Mouse (Mus musculus) MEL (cell line): ENCODE measurements at regions not wholly inside any gene's neighbourhood (a gene's known extent, or its start where the extent isn't known, plus 50 kb on each side); places are given as distances from the start of the nearest gene placed in this dataset.

Experiments
- DNase-seq: peaks from one replicate; pipeline ENCODE4 v3.0.0; 2011; ENCODE audit warnings: low read depth, low spot score
- H3K27ac ChIP-seq: 2 replicates; pipeline ENCODE4 v1.5.1; 2012; ENCODE audit warnings: low read depth, mild to moderate bottlenecking, control low read depth, low read length, moderate library complexity; ENCODE audit not compliant: control insufficient read depth
- H3K27me3 ChIP-seq, 2 experiments: fragments of 150-350 bp in 1 of 2; sonication (generic) in 1 of 2; 2 replicates each; pipeline ENCODE4 v1.6.1; 2012; ENCODE audit warnings: low read length in 2 of 2, mild to moderate bottlenecking in 2 of 2, improper control_type of control experiment in 1 of 2, moderate library complexity in 1 of 2; ENCODE audit not compliant: insufficient read depth in 2 of 2, control insufficient read depth in 1 of 2
- H3K36me3 ChIP-seq, 2 experiments: 2 replicates each; pipeline ENCODE4 v1.6.1; 2012 to 2014; ENCODE audit warnings: low read length in 2 of 2, improper control_type of control experiment in 1 of 2, inconsistent platforms in 1 of 2, mild to moderate bottlenecking in 1 of 2; ENCODE audit not compliant: insufficient read depth in 2 of 2, control insufficient read depth in 1 of 2
- H3K4me1 ChIP-seq, 2 experiments: fragments of 150-350 bp in 1 of 2; sonication (generic) in 1 of 2; 2 replicates each; pipeline ENCODE4 v1.6.1; 2012; ENCODE audit warnings: low read length in 2 of 2, improper control_type of control experiment in 1 of 2, mild to moderate bottlenecking in 1 of 2; ENCODE audit not compliant: insufficient read depth in 2 of 2, control insufficient read depth in 1 of 2
- H3K4me3 ChIP-seq, 2 experiments: fragments of 150-350 bp in 1 of 2; sonication (generic) in 1 of 2; 2 replicates each; pipeline ENCODE4 v1.5.1; 2012; ENCODE audit warnings: low read depth in 2 of 2, low read length in 2 of 2, mild to moderate bottlenecking in 2 of 2, moderate library complexity in 2 of 2, control low read depth in 1 of 2, improper control_type of control experiment in 1 of 2; ENCODE audit not compliant: control insufficient read depth in 1 of 2, insufficient read depth in 1 of 2
- H3K79me2 ChIP-seq: 2 replicates; pipeline ENCODE4 v1.6.1; 2012; ENCODE audit warnings: mild to moderate bottlenecking, low read length, moderate library complexity; ENCODE audit not compliant: control insufficient read depth, poor library complexity, insufficient read depth
- H3K9ac ChIP-seq: 2 replicates; pipeline ENCODE4 v1.6.1; 2012; ENCODE audit warnings: low read depth, mild to moderate bottlenecking, control low read depth, low read length, moderate library complexity; ENCODE audit not compliant: control insufficient read depth, poor library complexity, severe bottlenecking
- H3K9me3 ChIP-seq: fragments of 150-350 bp; sonication (generic); replicated peaks from 2 replicates; pipeline ENCODE4 v1.6.1; 2012; ENCODE audit warnings: mild to moderate bottlenecking, low read length, improper control_type of control experiment, moderate library complexity; ENCODE audit not compliant: insufficient read depth
- BHLHE40 ChIP-seq: IDR thresholded peaks from 2 replicates; pipeline ENCODE4 v1.6.1; 2012; ENCODE audit warnings: low read depth, mild to moderate bottlenecking, inconsistent platforms, low read length, improper control_type of control experiment, borderline replicate concordance
- CHD1 ChIP-seq: IDR thresholded peaks from 2 replicates; pipeline ENCODE4 v1.6.1; 2012; ENCODE audit warnings: low read depth, mild to moderate bottlenecking, inconsistent platforms, low read length, improper control_type of control experiment
- CHD2 ChIP-seq: IDR thresholded peaks from 2 replicates; pipeline ENCODE4 v1.6.1; 2011; ENCODE audit warnings: low read length, improper control_type of control experiment
- CTCF ChIP-seq, 3 experiments: IDR thresholded peaks in 2 of 3; conservative IDR thresholded peaks in 1 of 3; 2 replicates each; pipeline ENCODE4 v1.5.1; 2011 to 2012; ENCODE audit warnings: low read length in 3 of 3, low read depth in 2 of 3, mild to moderate bottlenecking in 2 of 3, improper control_type of control experiment in 1 of 3, inconsistent platforms in 1 of 3, mixed read lengths in 1 of 3, moderate library complexity in 1 of 3; ENCODE audit not compliant: control insufficient read depth in 1 of 3, insufficient read depth in 1 of 3, poor library complexity in 1 of 3, severe bottlenecking in 1 of 3
- E2F4 ChIP-seq: IDR thresholded peaks from 2 replicates; pipeline ENCODE4 v1.6.1; 2011; ENCODE audit warnings: low read depth, low read length, improper control_type of control experiment, borderline replicate concordance
- ELF1 ChIP-seq: IDR thresholded peaks from 2 replicates; pipeline ENCODE4 v1.6.1; 2014; ENCODE audit warnings: low read depth, mild to moderate bottlenecking, inconsistent platforms, low read length, improper control_type of control experiment, moderate library complexity
- EP300 ChIP-seq, 2 experiments: IDR thresholded peaks; 2 replicates each; pipeline ENCODE4 v1.6.1; 2011; ENCODE audit warnings: improper control_type of control experiment in 2 of 2, low read length in 2 of 2, low read depth in 1 of 2, mild to moderate bottlenecking in 1 of 2
- ETS1 ChIP-seq: IDR thresholded peaks from 2 replicates; pipeline ENCODE4 v1.6.1; 2012; ENCODE audit warnings: low read depth, mild to moderate bottlenecking, inconsistent platforms, low read length, improper control_type of control experiment, moderate library complexity
- GABPA ChIP-seq: IDR thresholded peaks from 2 replicates; pipeline ENCODE4 v1.6.1; 2012; ENCODE audit warnings: low read depth, mild to moderate bottlenecking, inconsistent platforms, low read length, improper control_type of control experiment, moderate library complexity
- GATA1 ChIP-seq: IDR thresholded peaks from 2 replicates; pipeline ENCODE4 v1.6.1; 2011; ENCODE audit warnings: low read depth, low read length, improper control_type of control experiment
- HCFC1 ChIP-seq: IDR thresholded peaks from 2 replicates; pipeline ENCODE4 v1.6.1; 2012; ENCODE audit warnings: low read depth, mild to moderate bottlenecking, inconsistent platforms, low read length, improper control_type of control experiment, moderate library complexity
- JUND ChIP-seq: IDR thresholded peaks from 2 replicates; pipeline ENCODE4 v1.6.1; 2011; ENCODE audit warnings: low read depth, mild to moderate bottlenecking, improper control_type of control experiment, low read length
- KAT2A ChIP-seq: conservative IDR thresholded peaks from 2 replicates; pipeline ENCODE4 v1.6.1; 2012; ENCODE audit warnings: low read depth, low read length, improper control_type of control experiment, inconsistent platforms
- MAFK ChIP-seq: IDR thresholded peaks from 2 replicates; pipeline ENCODE4 v1.6.1; 2011; ENCODE audit warnings: low read depth, mild to moderate bottlenecking, low read length, improper control_type of control experiment, borderline replicate concordance
- MAX ChIP-seq: IDR thresholded peaks from 2 replicates; pipeline ENCODE4 v1.6.1; 2011; ENCODE audit warnings: low read length, improper control_type of control experiment
- MEF2A ChIP-seq: IDR thresholded peaks from 2 replicates; pipeline ENCODE4 v1.6.1; 2014; ENCODE audit warnings: low read depth, mild to moderate bottlenecking, inconsistent platforms, low read length, improper control_type of control experiment; ENCODE audit not compliant: poor library complexity, insufficient replicate concordance, severe bottlenecking; ENCODE audit errors: extremely low read depth
- MXI1 ChIP-seq: IDR thresholded peaks from 2 replicates; pipeline ENCODE4 v1.6.1; 2011; ENCODE audit warnings: mild to moderate bottlenecking, low read depth, low read length, improper control_type of control experiment
- MYB ChIP-seq: IDR thresholded peaks from 2 replicates; pipeline ENCODE4 v1.6.1; 2011; ENCODE audit warnings: mild to moderate bottlenecking, low read depth, low read length, improper control_type of control experiment
- MYC ChIP-seq: IDR thresholded peaks from 2 replicates; pipeline ENCODE4 v1.6.1; 2011; ENCODE audit warnings: low read depth, mild to moderate bottlenecking, low read length, improper control_type of control experiment, moderate library complexity
- NRF1 ChIP-seq: IDR thresholded peaks from 2 replicates; pipeline ENCODE4 v1.6.1; 2014; ENCODE audit warnings: low read depth, mild to moderate bottlenecking, inconsistent platforms, low read length, improper control_type of control experiment, moderate library complexity; ENCODE audit not compliant: poor library complexity, insufficient read depth, severe bottlenecking
- POLR2A ChIP-seq, 2 experiments: IDR thresholded peaks; 2 replicates each; pipeline ENCODE4 v1.6.1; 2011 to 2012; ENCODE audit warnings: low read length in 2 of 2, mild to moderate bottlenecking in 2 of 2, control low read depth in 1 of 2, improper control_type of control experiment in 1 of 2, low read depth in 1 of 2, moderate library complexity in 1 of 2; ENCODE audit not compliant: control insufficient read depth in 1 of 2, insufficient read depth in 1 of 2, poor library complexity in 1 of 2
- POLR2AphosphoS2 ChIP-seq: IDR thresholded peaks from 2 replicates; pipeline ENCODE4 v1.6.1; 2011; ENCODE audit warnings: low read length, improper control_type of control experiment
- POLR2AphosphoS5 ChIP-seq: IDR thresholded peaks from 2 replicates; pipeline ENCODE4 v1.6.1; 2012; ENCODE audit warnings: low read depth, borderline replicate concordance, mild to moderate bottlenecking, inconsistent platforms, low read length, moderate library complexity, mixed read lengths
- RCOR1 ChIP-seq: IDR thresholded peaks from 2 replicates; pipeline ENCODE4 v1.6.1; 2012; ENCODE audit warnings: low read depth, mild to moderate bottlenecking, inconsistent platforms, low read length, improper control_type of control experiment
- SIN3A ChIP-seq: IDR thresholded peaks from 2 replicates; pipeline ENCODE4 v1.6.1; 2012; ENCODE audit warnings: low read length, improper control_type of control experiment, inconsistent platforms
- SMC3 ChIP-seq: IDR thresholded peaks from 2 replicates; pipeline ENCODE4 v1.6.1; 2011; ENCODE audit warnings: low read depth, low read length, improper control_type of control experiment
- TAL1 ChIP-seq: IDR thresholded peaks from 2 replicates; pipeline ENCODE4 v1.6.1; 2012; ENCODE audit warnings: mild to moderate bottlenecking, inconsistent platforms, low read length, moderate library complexity, mixed read lengths
- TBP ChIP-seq: IDR thresholded peaks from 2 replicates; pipeline ENCODE4 v1.8.0; 2011; ENCODE audit warnings: low read depth, low read length, improper control_type of control experiment
- TCF12 ChIP-seq: IDR thresholded peaks from 2 replicates; pipeline ENCODE4 v1.6.1; 2014; ENCODE audit warnings: low read depth, mild to moderate bottlenecking, inconsistent platforms, low read length, improper control_type of control experiment, moderate library complexity
- UBTF ChIP-seq: IDR thresholded peaks from 2 replicates; pipeline ENCODE4 v1.6.1; 2012; ENCODE audit warnings: low read depth, mild to moderate bottlenecking, inconsistent platforms, low read length, improper control_type of control experiment, moderate library complexity, borderline replicate concordance; ENCODE audit not compliant: insufficient read depth
- USF1 ChIP-seq: IDR thresholded peaks from 2 replicates; pipeline ENCODE4 v1.6.1; 2014; ENCODE audit warnings: low read depth, mild to moderate bottlenecking, inconsistent platforms, low read length, improper control_type of control experiment, moderate library complexity
- ZC3H11A ChIP-seq: IDR thresholded peaks from 2 replicates; pipeline ENCODE4 v1.6.1; 2012; ENCODE audit warnings: low read depth, mild to moderate bottlenecking, inconsistent platforms, low read length, improper control_type of control experiment

DNA sequence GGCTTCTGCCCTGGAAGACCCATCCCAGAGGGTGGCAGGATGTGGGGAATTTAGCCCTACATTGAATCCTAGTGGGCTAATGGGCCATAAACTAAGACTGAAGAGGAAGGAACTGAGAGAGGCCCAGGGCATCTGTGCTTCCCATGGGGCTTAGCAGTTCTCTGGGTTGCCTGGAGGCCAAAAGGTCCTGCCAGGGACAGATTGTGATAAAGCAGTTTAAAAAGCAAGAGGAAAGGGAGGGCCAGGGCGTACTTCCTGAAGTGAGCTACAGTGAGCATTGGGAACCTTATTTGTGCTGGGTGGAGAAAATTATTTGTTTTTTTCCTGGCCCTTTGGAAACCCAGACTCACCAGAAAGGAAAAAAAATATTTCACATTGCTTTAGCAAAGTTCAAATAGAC lies 136.3 kb downstream of the Qrsl1 start (continued):
- peak in 1 of 2 experiments; percentile 73; a peak in 3 of 4 replicates for TF ChIP-seq EP300 (IDR thresholded peaks at IDR 0.05; ENCODE audit: low read depth in 1 of 2, low read length in 2 of 2)
- TF ChIP-seq TCF12 = peak; percentile 66
- peak; percentile 41; the same call in 1 of the 2 replicates for TF ChIP-seq GATA1
- TF ChIP-seq MEF2A = no peak
- TF ChIP-seq MAFK = no peak
- TF ChIP-seq USF1 = no peak
- TF ChIP-seq GABPA = no peak
- TF ChIP-seq KAT2A = no peak
- no peak for TF ChIP-seq POLR2AphosphoS5
- peak; percentile 23; the same call in 1 of the 2 replicates for TF ChIP-seq ETS1
- TF ChIP-seq, all 39 proteins: peak for 13

DNA sequence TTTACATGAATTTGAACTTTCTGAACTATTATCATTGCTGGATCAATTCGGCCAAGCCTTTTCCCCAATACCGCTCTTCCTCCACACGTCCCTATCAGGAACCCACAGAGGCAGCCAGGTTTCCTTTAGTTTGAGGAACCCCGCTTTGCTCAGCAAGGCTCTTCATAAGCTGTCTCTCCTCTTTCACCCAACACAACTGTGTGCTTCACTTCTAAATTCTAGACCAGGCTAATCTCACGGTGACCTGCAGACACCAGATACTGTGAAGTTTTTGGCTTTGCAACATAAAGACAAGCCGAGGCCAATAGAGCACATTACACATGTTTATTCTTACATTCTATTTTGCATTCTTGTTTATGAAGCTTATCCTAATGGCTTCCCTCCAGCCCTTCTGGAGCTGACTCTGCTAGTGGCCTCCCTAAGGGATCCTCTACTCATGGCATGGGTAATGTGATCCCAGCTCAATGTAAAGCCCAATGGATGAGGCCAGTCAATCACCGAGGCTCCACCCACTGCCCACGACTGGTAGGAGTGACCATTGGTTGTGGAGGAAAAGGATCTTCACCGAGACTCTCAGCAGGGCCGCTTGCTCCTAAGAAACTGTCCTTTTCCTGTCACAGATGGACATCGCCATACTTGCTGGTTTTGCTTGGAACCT lies 135.6 kb downstream of the Qrsl1 start:
- peak overlapping the region; percentile 25 to 35 for H3K4me3 ChIP-seq
- peak in 1 of 2 experiments; percentile 37; a peak in 2 of 4 replicates for TF ChIP-seq POLR2A (IDR thresholded peaks at IDR 0.05; ENCODE audit: control insufficient read depth in 1 of 2, insufficient read depth in 1 of 2, low read depth in 1 of 2, low read length in 2 of 2, poor library complexity in 1 of 2)
- TF ChIP-seq KAT2A = no peak
- 0 out of 2 replicates have a peak, but pooled peaks have one; percentile 54 for TF ChIP-seq UBTF
- TF ChIP-seq MAX = peak; percentile 69
- TF ChIP-seq BHLHE40 = 0 out of 2 replicates have a peak, but pooled peaks have one; percentile 5
- TF ChIP-seq EP300 (IDR thresholded peaks at IDR 0.05; ENCODE audit: low read depth in 1 of 2, low read length in 2 of 2) = peak; percentile 97 to 98
- TF ChIP-seq POLR2AphosphoS2 = no peak
- TF ChIP-seq GABPA = no peak
- peak; percentile 83 for TF ChIP-seq ETS1
- TF ChIP-seq RCOR1 = peak; percentile 89
- peak; percentile 96 for TF ChIP-seq GATA1
- TF ChIP-seq E2F4 = no peak
- TF ChIP-seq SIN3A = peak; percentile 72
- TF ChIP-seq MYC = peak; percentile 60; the same call in 1 of the 2 replicates
- TF ChIP-seq ELF1 = no peak
- peak; percentile 94 for TF ChIP-seq TAL1
- TF ChIP-seq NRF1 = no peak
- peak; percentile 17 for TF ChIP-seq SMC3
- peak; percentile 57; the same call in 1 of the 2 replicates for TF ChIP-seq JUND
- TF ChIP-seq TBP = peak; percentile 83; the same call in 1 of the 2 replicates
- peak; percentile 26; the same call in 1 of the 2 replicates for TF ChIP-seq CHD2
- no peak for TF ChIP-seq USF1
- no peak for TF ChIP-seq POLR2AphosphoS5
- TF ChIP-seq ZC3H11A = no peak
- TF ChIP-seq MYB = 0 out of 2 replicates have a peak, but pooled peaks have one; percentile 46
- TF ChIP-seq MXI1 = 0 out of 2 replicates have a peak, but pooled peaks have one; percentile 42
- TF ChIP-seq CHD1 = no peak
- no peak for TF ChIP-seq HCFC1
- no peak for TF ChIP-seq CTCF (IDR thresholded peaks at IDR 0.05 in 2 of 3, conservative IDR thresholded peaks at IDR 0.05 in 1 of 3; ENCODE audit: control insufficient read depth in 1 of 3, insufficient read depth in 1 of 3, low read depth in 2 of 3, low read length in 3 of 3, poor library complexity in 1 of 3, severe bottlenecking in 1 of 3)
- TF ChIP-seq TCF12 = peak; percentile 96

More for the DNA sequence above, 135.6 kb downstream of the Qrsl1 start:
- H3K79me2 ChIP-seq = no peaks in the 10 kb centered on the region
- H3K27me3 ChIP-seq = no peaks in the 10 kb centered on the region
- H3K36me3 ChIP-seq = peaks cover 0 to 25% of the 10 kb centered on the region in 2 experiments; a peak in 2 of 4 replicates
- DNase-seq = peak; percentile 96
- peak overlapping the region; percentile 97 for H3K27ac ChIP-seq
- H3K9ac ChIP-seq = peak overlapping the region; percentile 64
- H3K9me3 ChIP-seq = no peaks in the 10 kb centered on the region
- peaks cover 14 to 30% of the 10 kb centered on the region in 2 experiments for H3K4me1 ChIP-seq
